Comparison of ENCODE assay signal across 19 mouse cellular contexts in genomic region chr2:117802686-117803085, GRCm38 (mm10).
DNase-seq lines count a peak whose midpoint lies in the region; ATAC-seq and TF ChIP-seq lines count a peak whose summit lies in the region.
"Had no signal": no experiment of that assay in that cellular context is flagged by ENCODE, and none has a peak within 500 bp of the region (broad histone marks: within the 10 kb centered on the region; RNA-seq: fewer than 3 reads in every experiment).

No protein-coding gene starts in this region.

- WGBS in kidney, embryonic 16.5 days = 42% methylated on average over 2 of the region's 2 CpGs

- no peak overlapping the region for H3K4me3 ChIP-seq in kidney, embryonic 16.5 days (ENCODE audit: low read length)
- no peak overlapping the region for H3K4me3 ChIP-seq in embryonic fibroblast, embryonic 13.5 days (ENCODE audit: insufficient read depth, low read length)
- H3K4me3 ChIP-seq: embryonic facial prominence, embryonic 13.5 days; forebrain, embryonic 12.5 days; heart, embryonic 12.5 days; limb, embryonic 13.5 days; midbrain, embryonic 13.5 days had no signal

- no peaks in the 10 kb centered on the region; the same call in 1 of the 2 replicates for H3K4me1 ChIP-seq in kidney, embryonic 16.5 days (ENCODE audit: insufficient read depth, low read length)
- H3K4me1 ChIP-seq in embryonic fibroblast, embryonic 13.5 days (ENCODE audit: control insufficient read depth, insufficient read depth, low read length) = peaks cover 12% of the 10 kb centered on the region
- H3K4me1 ChIP-seq: forebrain, embryonic 12.5 days; heart, embryonic 12.5 days; midbrain, embryonic 13.5 days had no signal

- H3K4me2 ChIP-seq in kidney, embryonic 16.5 days (replicated peaks; ENCODE audit: low read depth, low read length) = no peak overlapping the region
- H3K4me2 ChIP-seq: embryonic facial prominence, embryonic 13.5 days; forebrain, embryonic 12.5 days; heart, embryonic 12.5 days; limb, embryonic 13.5 days; midbrain, embryonic 13.5 days had no signal

- DNase-seq in adrenal gland, adult 2 months = peak; percentile 32
- no peak for DNase-seq in adrenal gland, postnatal 4 days (ENCODE audit: low spot score in 2 of 2)
- DNase-seq in kidney, adult 11 months = no peak
- peak; percentile 33 for DNase-seq in lung, postnatal 14 days
- no peak for DNase-seq in heart, adult 8-10 months (ENCODE audit: low spot score)
- no peak for DNase-seq in left cerebral cortex, adult 9 months (ENCODE audit: low spot score in 2 of 2)
- DNase-seq: cerebellum, postnatal 14 days; gastrocnemius, postnatal 25 days; heart, postnatal 36 days had no signal

- no peak for ATAC-seq in kidney, embryonic 16.5 days (ENCODE audit: low FRiP score, low TSS enrichment)
- ATAC-seq: hindbrain, embryonic 16.5 days; midbrain, embryonic 13.5 days had no signal

- H3K27ac ChIP-seq in kidney, embryonic 16.5 days (ENCODE audit: low read length) = peak overlapping the region; percentile 66
- peak overlapping the region; percentile 100 for H3K27ac ChIP-seq in embryonic fibroblast, embryonic 13.5 days (ENCODE audit: insufficient read depth, low read length)
- H3K27ac ChIP-seq: embryonic facial prominence, embryonic 13.5 days; forebrain, embryonic 12.5 days; kidney, postnatal 0 days; limb, embryonic 13.5 days; macrophage; midbrain, embryonic 13.5 days had no signal

- H3K9me3 ChIP-seq in kidney, embryonic 16.5 days (ENCODE audit: low read length) = no peaks in the 10 kb centered on the region
- H3K9me3 ChIP-seq: embryonic facial prominence, embryonic 13.5 days; forebrain, embryonic 12.5 days; heart, embryonic 12.5 days; limb, embryonic 13.5 days; midbrain, embryonic 13.5 days had no signal

- H3K36me3 ChIP-seq in kidney, embryonic 16.5 days (ENCODE audit: insufficient read depth, low read length) = no peaks in the 10 kb centered on the region
- H3K36me3 ChIP-seq: embryonic facial prominence, embryonic 13.5 days; forebrain, embryonic 12.5 days; heart, embryonic 12.5 days; limb, embryonic 13.5 days; midbrain, embryonic 13.5 days had no signal

- TF ChIP-seq POLR2A in embryonic fibroblast, embryonic 13.5 days (IDR thresholded peaks at IDR 0.05; ENCODE audit: low read depth, low read length) = peak; percentile 36; the same call in 1 of the 2 replicates

- no peak overlapping the region for H3K9ac ChIP-seq in kidney, embryonic 16.5 days (replicated peaks; ENCODE audit: low read length)
- H3K9ac ChIP-seq: embryonic facial prominence, embryonic 13.5 days; forebrain, embryonic 12.5 days; heart, embryonic 12.5 days; limb, embryonic 13.5 days; midbrain, embryonic 13.5 days had no signal

- H3K27me3 ChIP-seq in kidney, embryonic 16.5 days (ENCODE audit: insufficient read depth, low read length) = no peaks in the 10 kb centered on the region
- H3K27me3 ChIP-seq: embryonic facial prominence, embryonic 13.5 days; forebrain, embryonic 12.5 days; heart, embryonic 12.5 days; limb, embryonic 13.5 days; midbrain, embryonic 13.5 days had no signal

- no peak for TF ChIP-seq CTCF in embryonic fibroblast, embryonic 13.5 days (IDR thresholded peaks at IDR 0.05; ENCODE audit: borderline replicate concordance, insufficient read depth, low read length)

Comparison
In these comparisons a context has a peak if more than half of its experiments do, and no peak if none do; other contexts are left out.
1. DNase-seq: peak in adrenal gland, adult 2 months (single experiment) and lung, postnatal 14 days (single experiment); none in adrenal gland, postnatal 4 days (0 of 2), kidney, adult 11 months (single experiment), heart, adult 8-10 months (single experiment) and left cerebral cortex, adult 9 months (0 of 2).